Mouse (Mus musculus) cerebellum, adult 2 months (tissue): Measurements from ENCODE around the gene Galk2. TPM values are rescaled to one million over a fixed set of nuclear protein-coding genes. Genes with fewer than 3 reads are reported as not detected.

ENCODE experiments used
- DNase-seq, 2 experiments: peaks; one replicate each; pipeline ENCODE4 v3.0.0; 2021
- H3K27ac ChIP-seq: fragments of 200-500 bp; 2 replicates; pipeline ENCODE4 v1.5.1; 2012; ENCODE audit warnings: low read length, control low read depth, inconsistent platforms; ENCODE audit not compliant: insufficient read depth
- H3K27me3 ChIP-seq: fragments of 200-500 bp; 2 replicates; pipeline ENCODE4 v1.6.1; 2012; ENCODE audit warnings: inconsistent platforms, mild to moderate bottlenecking, low read length, moderate library complexity; ENCODE audit not compliant: control insufficient read depth, insufficient read depth
- H3K4me1 ChIP-seq: fragments of 200-500 bp; 2 replicates; pipeline ENCODE4 v1.6.1; 2011; ENCODE audit warnings: low read length; ENCODE audit not compliant: control insufficient read depth, insufficient read depth
- H3K4me3 ChIP-seq: fragments of 200-500 bp; replicated peaks from 2 replicates; pipeline ENCODE3; 2011; ENCODE audit warnings: mild to moderate bottlenecking, low read depth, low read length, control low read depth; ENCODE audit not compliant: insufficient read depth
- CTCF ChIP-seq: fragments of 200-500 bp; IDR thresholded peaks from 2 replicates; pipeline ENCODE4 v1.5.1; 2011; ENCODE audit warnings: low read depth, mild to moderate bottlenecking, control low read depth, low read length, moderate library complexity, borderline replicate concordance; ENCODE audit not compliant: insufficient read depth
- POLR2A ChIP-seq: fragments of 200-500 bp; IDR thresholded peaks from 2 replicates; pipeline ENCODE4 v1.6.1; 2011; ENCODE audit warnings: low read length, control low read depth, borderline replicate concordance; ENCODE audit not compliant: insufficient read depth
- WGBS: fragments of 180-500 bp; shearing (Covaris S2); methylation state at CpG from one replicate; pipeline ENCODE4 v1.1.7; 2018; 5-methylcytosine and 5-hydroxymethylcytosine counted together
- polyA plus RNA-seq: library from polyadenylated mRNA; depleted of rRNA; stranded (reverse); fragments of >200 nt; gene quantifications from 2 replicates; pipeline ENCODE4 v1.2.3, GENCODE M21; 2012

Gene Galk2
- polyA plus RNA-seq, 1 experiment = 19.2 TPM

DNA sequence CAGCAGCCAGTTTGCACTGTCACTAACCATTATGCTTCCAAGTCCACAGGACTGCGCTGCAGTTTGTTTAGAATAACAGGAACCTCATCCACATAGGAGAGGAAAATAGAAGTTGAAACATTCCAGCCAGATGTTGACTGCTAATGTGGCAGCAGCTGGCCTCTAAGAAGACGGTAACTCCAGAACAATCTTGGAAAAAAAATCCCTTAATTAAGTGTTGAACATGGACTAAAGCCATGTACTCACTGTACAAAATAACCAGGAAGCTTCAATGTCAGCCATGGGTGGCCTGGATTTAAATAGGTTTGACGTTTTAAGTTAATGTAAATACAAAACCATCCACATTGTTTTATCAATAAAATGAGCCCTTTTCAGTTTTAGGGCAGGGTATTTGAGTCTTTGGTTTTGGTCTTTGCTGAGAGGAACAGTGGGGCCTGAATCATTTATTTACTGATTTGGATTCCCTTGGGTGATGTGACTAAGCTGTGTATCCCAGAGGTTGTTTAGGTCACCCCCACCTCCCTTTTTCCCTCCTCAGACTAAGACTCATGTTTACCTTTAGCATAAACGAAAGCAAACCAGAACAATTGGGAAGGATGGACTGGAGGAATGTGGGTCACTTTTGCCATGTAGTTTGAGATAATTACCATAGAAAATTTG, 47.6 kb downstream of the Galk2 start:
- TF ChIP-seq CTCF = no peak
- TF ChIP-seq POLR2A = no peak

DNA sequence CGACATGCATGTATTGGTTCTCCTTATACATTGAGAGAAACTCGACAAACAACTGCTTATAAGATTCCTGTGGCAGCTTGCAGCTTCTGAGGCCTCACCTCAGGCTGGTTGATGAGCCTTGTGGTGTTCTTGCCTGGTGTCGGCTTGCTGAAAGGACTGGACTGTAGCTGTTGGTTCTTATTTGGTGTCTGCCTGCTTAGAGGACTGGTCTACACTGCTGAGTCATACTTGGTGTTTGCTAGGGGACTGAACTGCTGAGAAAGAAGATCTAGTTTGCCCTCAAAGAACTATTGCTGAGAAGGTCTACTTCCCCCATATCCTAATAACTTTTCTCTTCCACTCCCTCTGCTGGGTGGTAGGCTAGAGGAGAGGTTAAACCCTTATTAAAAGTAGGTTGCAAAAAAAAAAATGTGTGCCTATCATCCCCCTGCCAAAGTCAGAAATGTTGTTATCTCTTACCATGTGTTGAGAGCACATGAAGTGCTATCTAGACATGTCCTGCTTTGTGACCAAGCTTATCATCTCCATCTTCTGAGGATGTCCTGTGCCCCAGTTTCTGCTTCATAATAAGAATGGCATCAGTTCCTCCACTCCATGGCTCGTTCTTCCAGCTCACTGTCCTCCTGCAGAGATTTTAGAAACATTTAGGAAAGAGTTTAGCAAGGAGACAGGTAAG, 48.8 kb downstream of the Galk2 start:
- H3K4me1 ChIP-seq = no peaks in the 10 kb centered on the region
- TF ChIP-seq CTCF (no peak), POLR2A (no peak)
- DNase-seq = no peak
- WGBS = 79% methylated on average over 4 of the region's 4 CpGs
- no peaks in the 10 kb centered on the region for H3K27me3 ChIP-seq
- H3K4me3 ChIP-seq = no peak overlapping the region
- no peak overlapping the region for H3K27ac ChIP-seq

More for the DNA sequence above, 47.6 kb downstream of the Galk2 start:
- no peak overlapping the region for H3K4me3 ChIP-seq
- no peaks in the 10 kb centered on the region for H3K4me1 ChIP-seq
- H3K27ac ChIP-seq = no peak overlapping the region
- no peak for DNase-seq
- WGBS = 85% methylated on average over 4 of the region's 4 CpGs
- H3K27me3 ChIP-seq = no peaks in the 10 kb centered on the region

DNA sequence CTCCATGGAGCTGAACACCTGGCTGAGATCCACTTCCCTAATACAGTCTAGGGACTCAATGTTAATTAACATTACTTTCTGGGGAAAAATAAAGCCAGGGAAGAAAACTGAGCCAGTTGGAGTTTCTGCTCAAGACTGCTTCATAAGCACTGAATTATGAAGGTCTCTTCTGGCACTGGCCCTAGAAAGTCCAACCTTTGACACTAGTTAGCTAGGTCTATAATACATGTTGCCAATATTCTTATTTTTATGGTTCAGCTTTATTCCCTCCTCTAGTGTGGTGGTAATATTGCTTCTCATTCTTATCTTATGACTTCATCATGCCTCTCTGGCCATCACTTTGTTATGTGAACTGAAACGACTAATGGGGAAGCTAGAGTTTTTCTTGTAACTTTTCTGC, 55.3 kb downstream of the Galk2 start:
- H3K27ac ChIP-seq = no peak overlapping the region
- WGBS = 84% methylated on average over 1 of the region's 1 CpGs
- H3K4me1 ChIP-seq = no peaks in the 10 kb centered on the region
- no peaks in the 10 kb centered on the region for H3K27me3 ChIP-seq
- no peak overlapping the region for H3K4me3 ChIP-seq
- no peak for TF ChIP-seq POLR2A
- no peak for TF ChIP-seq CTCF
- no peak for DNase-seq

DNA sequence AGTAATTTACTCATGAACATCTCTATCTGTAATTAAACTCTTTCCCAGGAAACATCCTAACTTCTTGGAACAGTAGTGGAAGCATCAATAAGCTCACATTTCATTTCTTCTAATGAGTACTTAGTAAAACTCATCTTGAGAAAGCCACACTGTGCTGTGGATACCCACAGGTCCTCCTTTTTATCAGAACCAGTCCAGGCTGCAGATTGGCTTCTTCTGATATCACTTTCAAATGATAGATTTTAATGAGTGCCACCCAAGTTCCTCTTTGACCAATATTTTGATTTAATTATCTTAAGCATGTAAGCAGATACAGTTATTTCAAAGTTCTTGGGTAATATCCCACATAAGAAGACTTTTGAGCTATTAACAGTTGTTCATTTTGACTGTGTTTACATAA, 55.8 kb downstream of the Galk2 start:
- H3K27ac ChIP-seq = no peak overlapping the region
- H3K4me3 ChIP-seq = no peak overlapping the region
- no peak for DNase-seq
- H3K4me1 ChIP-seq = no peaks in the 10 kb centered on the region
- H3K27me3 ChIP-seq = no peaks in the 10 kb centered on the region
- TF ChIP-seq CTCF (no peak), POLR2A (no peak)

DNA sequence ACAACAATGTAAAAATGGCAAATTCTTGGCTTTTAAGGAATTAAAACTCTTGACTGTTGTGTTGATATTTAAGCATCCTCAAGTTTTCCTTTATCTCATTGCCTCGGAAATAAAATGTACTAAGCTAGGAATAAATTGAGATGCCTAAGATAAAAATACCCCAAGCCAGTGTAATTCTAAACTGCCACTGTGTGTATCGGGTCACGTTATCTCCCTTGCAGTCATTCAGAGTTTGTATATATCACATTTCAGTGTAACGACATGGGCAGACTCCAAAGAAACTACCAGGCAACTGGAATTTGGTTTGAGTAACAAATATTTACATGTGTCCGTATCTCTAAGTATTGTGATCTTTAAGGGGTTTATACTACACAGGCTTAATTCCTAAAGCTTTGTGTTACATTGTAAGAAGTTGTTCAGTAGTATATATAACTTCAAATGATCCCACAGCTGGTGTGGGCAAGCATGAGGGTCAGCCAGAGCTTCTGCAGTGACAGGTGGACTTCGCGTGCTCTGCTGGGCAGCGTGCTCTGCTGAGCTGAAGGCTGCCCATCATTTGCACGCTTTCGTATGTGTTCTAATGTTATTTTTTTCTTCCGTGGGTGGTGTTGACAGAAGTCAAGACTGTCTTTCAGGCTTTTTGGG, 57.9 kb downstream of the Galk2 start:
- no peaks in the 10 kb centered on the region for H3K4me1 ChIP-seq
- no peak for DNase-seq
- H3K27me3 ChIP-seq = no peaks in the 10 kb centered on the region
- whole genome bisulfite sequencing = 63% methylated on average over 11 of the region's 11 CpGs
- TF ChIP-seq CTCF (no peak), POLR2A (no peak)
- H3K4me3 ChIP-seq = no peak overlapping the region
- H3K27ac ChIP-seq = no peak overlapping the region

DNA sequence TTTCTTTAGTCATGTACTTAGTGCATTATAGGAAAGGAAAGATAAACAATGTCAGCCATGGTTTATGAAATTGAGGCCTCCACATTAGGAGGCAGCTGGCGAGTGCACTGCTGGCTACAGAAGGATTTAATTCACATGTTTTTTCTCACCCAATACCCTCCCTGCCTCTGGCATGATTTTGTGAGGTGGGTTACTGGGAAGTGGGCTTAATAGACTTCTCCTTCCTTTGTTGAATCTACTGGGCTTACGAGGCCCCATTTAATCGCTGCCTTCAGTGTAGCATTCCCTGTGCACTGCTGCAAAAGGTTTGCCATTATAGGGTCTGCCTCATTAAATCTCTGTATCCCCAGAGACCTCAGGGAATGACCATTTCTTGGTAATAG, 58.4 kb downstream of the Galk2 start:
- H3K4me3 ChIP-seq = no peak overlapping the region
- H3K4me1 ChIP-seq = no peaks in the 10 kb centered on the region
- H3K27ac ChIP-seq = no peak overlapping the region
- no peak for TF ChIP-seq CTCF
- no peak for TF ChIP-seq POLR2A
- 62% methylated on average over 3 of the region's 3 CpGs for WGBS
- no peaks in the 10 kb centered on the region for H3K27me3 ChIP-seq
- no peak for DNase-seq

DNA sequence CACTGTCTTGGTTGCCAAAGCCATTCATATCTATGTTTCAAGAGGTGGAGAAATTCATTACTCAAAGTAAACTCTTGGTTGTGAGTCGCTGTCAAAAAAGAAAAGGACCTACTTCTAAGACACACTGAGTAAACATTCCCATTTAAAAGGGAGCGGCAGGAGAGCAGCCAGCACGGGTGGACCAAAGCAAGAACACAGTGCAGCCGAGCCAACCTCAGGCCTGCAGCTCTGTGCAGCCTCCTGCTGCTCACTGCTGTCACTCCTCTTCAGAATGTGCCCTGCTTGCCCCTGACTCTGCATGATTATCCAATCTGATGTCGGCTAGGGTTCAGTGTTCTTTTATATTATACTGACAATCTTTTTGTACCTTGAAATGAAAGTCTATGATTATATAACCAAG, 62.4 kb downstream of the Galk2 start:
- Histone ChIP-seq H3K27ac (no peak overlapping the region), H3K4me1 (no peaks in the 10 kb centered on the region), H3K4me3 (no peak overlapping the region), H3K27me3 (no peaks in the 10 kb centered on the region)
- TF ChIP-seq CTCF (no peak), POLR2A (no peak)
- peak; percentile 11 to 27 for DNase-seq
- WGBS = 4% methylated on average over 5 of the region's 5 CpGs

GRCm38 (mm10) chr2:125922149-125922548, 63.2 kb downstream of the Galk2 start:
- H3K27me3 ChIP-seq = no peaks in the 10 kb centered on the region
- 96% methylated on average over 5 of the region's 5 CpGs for WGBS

More at GRCm38 (mm10) chr2:125922149-125922548, 63.2 kb downstream of the Galk2 start:
- Histone ChIP-seq H3K27ac (no peak overlapping the region), H3K4me3 (no peak overlapping the region), H3K4me1 (no peaks in the 10 kb centered on the region)
- DNase-seq = no peak
- no peak for TF ChIP-seq POLR2A
- TF ChIP-seq CTCF = no peak
